Mouse (Mus musculus) G1E (cell line): Measurements from ENCODE around the gene Rps15. TPM values are rescaled to one million over a fixed set of nuclear protein-coding genes. Genes with fewer than 3 reads are reported as not detected.

Experiments used
- ATAC-seq: 2 replicates; pipeline ENCODE4 v1.8.0; 2016; ENCODE audit warnings: mild to moderate bottlenecking; ENCODE audit not compliant: insufficient number of reproducible peaks, poor library complexity, low FRiP score, severe bottlenecking; ENCODE audit errors: extremely low read depth
- DNase-seq: peaks from one replicate; pipeline ENCODE4 v3.0.0; 2012; ENCODE audit warnings: low spot score
- H3K27me3 ChIP-seq: 2 replicates; pipeline ENCODE4 v1.6.1; 2012; ENCODE audit warnings: mild to moderate bottlenecking, low read length, inconsistent platforms; ENCODE audit not compliant: insufficient read depth
- H3K36me3 ChIP-seq: replicated peaks from 2 replicates; pipeline ENCODE3; 2012; ENCODE audit warnings: mild to moderate bottlenecking, inconsistent platforms
- H3K4me1 ChIP-seq: 2 replicates; pipeline ENCODE4 v1.6.1; 2012; ENCODE audit warnings: low read depth, low read length, inconsistent platforms, mixed read lengths; ENCODE audit not compliant: insufficient read depth
- H3K4me3 ChIP-seq: 2 replicates; pipeline ENCODE4 v1.5.1; 2012; ENCODE audit warnings: low read depth, mild to moderate bottlenecking, inconsistent platforms, low read length, moderate library complexity, mixed read lengths
- H3K9me3 ChIP-seq: replicated peaks from 2 replicates; pipeline ENCODE4 v1.6.1; 2012; ENCODE audit warnings: inconsistent platforms
- CTCF ChIP-seq: IDR thresholded peaks from 2 replicates; pipeline ENCODE4 v1.5.1; 2012; ENCODE audit warnings: low read depth, low read length, inconsistent platforms, mixed read lengths
- GATA1 ChIP-seq: IDR thresholded peaks from 2 replicates; pipeline ENCODE4 v1.6.1; 2012; ENCODE audit warnings: borderline replicate concordance, low read length, inconsistent platforms, mixed read lengths
- GATA2 ChIP-seq: IDR thresholded peaks from 2 replicates; pipeline ENCODE4 v1.6.1; 2012; ENCODE audit warnings: low read depth, low read length, inconsistent platforms, borderline replicate concordance
- POLR2AphosphoS5 ChIP-seq: IDR thresholded peaks from 2 replicates; pipeline ENCODE4 v1.6.1; 2012; ENCODE audit warnings: low read depth, low read length, inconsistent platforms; ENCODE audit not compliant: insufficient replicate concordance
- TAL1 ChIP-seq: conservative IDR thresholded peaks from 2 replicates; pipeline ENCODE4 v1.6.1; 2012; ENCODE audit warnings: low read depth, low read length, inconsistent platforms, mixed read lengths
- polyA plus RNA-seq: library from polyadenylated mRNA; stranded (reverse); fragments of >175 nt; gene quantifications from 2 replicates; pipeline ENCODE4 v1.2.3, GENCODE M21; 2012
- total RNA-seq, 2 experiments: library from RNA; stranded (forward) in 1 of 2; stranded (reverse) in 1 of 2; fragments of 200-1000 nt in 1 of 2; fragments of >200 nt in 1 of 2; fragmentation: Nextera tagmentation in 1 of 2; gene quantifications; 2 replicates each; pipeline ENCODE4 v1.2.3; 2014 to 2017

Gene Rps15
- total and polyA plus RNA-seq, 3 experiments, result 3,110 to 11,583 (median 3,548) TPM

DNA sequence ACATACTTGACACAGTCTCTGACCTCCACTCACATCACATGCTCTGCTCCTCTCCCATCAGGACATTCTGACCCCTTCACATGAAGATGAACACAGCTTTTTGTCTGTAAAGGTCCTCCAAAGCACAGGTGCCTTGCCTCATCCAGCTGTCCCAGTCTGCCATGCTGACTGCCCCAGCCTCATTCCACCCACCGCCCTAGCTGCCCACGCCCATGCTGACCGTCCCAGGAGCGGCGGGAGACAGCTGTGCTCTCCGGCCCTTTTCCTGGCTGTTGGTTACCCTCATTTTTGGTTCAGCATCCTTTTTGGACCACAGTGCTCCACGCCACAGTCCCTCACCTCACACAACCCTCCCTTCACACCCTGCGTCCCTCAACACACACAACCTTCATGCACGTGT is 13.9 kb upstream of the Rps15 start:
- peaks cover 98% of the 10 kb centered on the region for H3K36me3 ChIP-seq
- ATAC-seq (no peak), DNase-seq (no peak)
- H3K9me3 ChIP-seq, result no peaks in the 10 kb centered on the region
- H3K4me1 ChIP-seq, result peaks cover 67% of the 10 kb centered on the region
- H3K4me3 ChIP-seq, result no peak overlapping the region
- TF ChIP-seq POLR2AphosphoS5 (no peak), TAL1 (no peak), GATA2 (no peak), GATA1 (no peak), CTCF (no peak)
- no peaks in the 10 kb centered on the region for H3K27me3 ChIP-seq

DNA sequence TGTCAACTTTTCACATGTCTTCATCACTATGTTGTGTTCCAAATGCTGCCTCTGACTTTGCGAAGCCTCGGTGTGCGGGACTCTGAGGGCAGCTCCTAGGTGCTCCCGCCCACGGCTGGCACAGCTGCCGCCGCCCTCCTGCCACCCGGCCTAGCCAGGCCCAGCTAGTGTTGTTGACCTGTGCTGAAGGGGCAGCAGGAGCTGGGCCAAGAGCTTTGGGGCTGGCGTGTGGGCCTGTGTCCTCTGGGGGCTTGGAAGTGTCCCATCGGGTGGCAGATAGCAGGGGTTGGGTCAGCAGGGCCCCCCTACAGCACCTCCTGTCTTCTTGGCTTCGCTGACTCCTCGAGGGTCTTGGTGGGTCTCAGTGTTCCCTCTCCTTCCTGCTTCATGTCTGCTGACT is 13.0 kb upstream of the Rps15 start:
- H3K4me1 ChIP-seq, result peaks cover 66% of the 10 kb centered on the region

DNA sequence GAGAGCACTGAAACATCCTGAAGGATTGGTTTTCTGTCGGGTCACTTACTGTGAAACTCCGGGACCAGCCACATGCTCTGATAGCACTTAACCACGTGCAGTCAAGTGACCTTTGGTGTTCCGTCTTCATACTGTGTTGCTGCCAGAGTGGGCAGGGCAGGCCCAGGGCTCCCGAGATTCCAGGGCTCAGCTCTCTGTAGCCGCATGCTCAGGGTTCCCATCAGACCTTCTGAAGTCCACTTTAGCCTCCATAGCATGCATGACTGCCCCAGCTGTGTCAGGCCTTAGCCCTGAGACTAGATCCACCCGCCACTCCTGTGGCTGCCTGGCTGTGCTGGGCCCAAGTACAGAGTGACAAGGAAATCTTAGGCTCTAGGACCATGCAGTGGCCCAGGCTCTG is 10.9 kb upstream of the Rps15 start:
- Histone ChIP-seq H3K27me3 (no peaks in the 10 kb centered on the region), H3K9me3 (no peaks in the 10 kb centered on the region), H3K4me1 (peaks cover 63% of the 10 kb centered on the region), H3K36me3 (peaks cover 98% of the 10 kb centered on the region), H3K4me3 (no peak overlapping the region)
- DNase-seq, result no peak
- ATAC-seq, result no peak
- no peak for TF ChIP-seq GATA2
- no peak for TF ChIP-seq TAL1
- no peak for TF ChIP-seq POLR2AphosphoS5
- no peak for TF ChIP-seq GATA1
- TF ChIP-seq CTCF, result no peak

More for the DNA sequence above, 13.0 kb upstream of the Rps15 start:
- Histone ChIP-seq H3K9me3 (no peaks in the 10 kb centered on the region), H3K27me3 (no peaks in the 10 kb centered on the region), H3K36me3 (peaks cover 98% of the 10 kb centered on the region), H3K4me3 (no peak overlapping the region)
- no peak for TF ChIP-seq TAL1
- TF ChIP-seq CTCF, result no peak
- TF ChIP-seq GATA1, result no peak
- TF ChIP-seq POLR2AphosphoS5, result no peak
- TF ChIP-seq GATA2, result no peak
- ATAC-seq, result no peak
- no peak for DNase-seq

DNA sequence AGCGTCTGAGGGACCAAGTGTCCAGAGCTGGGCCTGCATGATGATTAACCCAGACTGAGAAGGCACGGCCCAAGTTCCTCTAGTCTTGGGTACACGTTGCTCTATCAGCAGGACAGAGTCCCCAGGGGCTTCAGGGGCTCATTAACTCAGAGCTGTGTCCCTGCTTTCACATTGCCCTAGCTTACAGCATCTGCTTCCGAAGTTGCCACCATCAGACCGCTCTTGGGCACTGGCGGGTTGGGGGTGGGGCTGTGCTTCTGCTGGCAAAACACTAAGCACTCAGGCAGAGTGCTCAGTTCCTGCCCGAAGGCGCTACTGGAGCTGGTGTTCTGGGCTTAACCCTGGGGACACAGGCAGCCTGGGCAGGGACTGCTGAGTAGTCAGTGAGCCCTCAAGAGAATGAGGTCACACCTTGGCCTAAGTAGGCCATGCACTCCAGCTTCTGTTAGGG is 10.3 kb upstream of the Rps15 start:
- no peak for TF ChIP-seq GATA1
- no peak for TF ChIP-seq CTCF
- no peak for TF ChIP-seq POLR2AphosphoS5
- TF ChIP-seq GATA2, result no peak
- no peak for TF ChIP-seq TAL1
- DNase-seq, result no peak
- Histone ChIP-seq H3K4me1 (peaks cover 67% of the 10 kb centered on the region), H3K36me3 (peaks cover 99% of the 10 kb centered on the region), H3K4me3 (no peak overlapping the region), H3K9me3 (no peaks in the 10 kb centered on the region), H3K27me3 (no peaks in the 10 kb centered on the region)
- ATAC-seq, result no peak

DNA sequence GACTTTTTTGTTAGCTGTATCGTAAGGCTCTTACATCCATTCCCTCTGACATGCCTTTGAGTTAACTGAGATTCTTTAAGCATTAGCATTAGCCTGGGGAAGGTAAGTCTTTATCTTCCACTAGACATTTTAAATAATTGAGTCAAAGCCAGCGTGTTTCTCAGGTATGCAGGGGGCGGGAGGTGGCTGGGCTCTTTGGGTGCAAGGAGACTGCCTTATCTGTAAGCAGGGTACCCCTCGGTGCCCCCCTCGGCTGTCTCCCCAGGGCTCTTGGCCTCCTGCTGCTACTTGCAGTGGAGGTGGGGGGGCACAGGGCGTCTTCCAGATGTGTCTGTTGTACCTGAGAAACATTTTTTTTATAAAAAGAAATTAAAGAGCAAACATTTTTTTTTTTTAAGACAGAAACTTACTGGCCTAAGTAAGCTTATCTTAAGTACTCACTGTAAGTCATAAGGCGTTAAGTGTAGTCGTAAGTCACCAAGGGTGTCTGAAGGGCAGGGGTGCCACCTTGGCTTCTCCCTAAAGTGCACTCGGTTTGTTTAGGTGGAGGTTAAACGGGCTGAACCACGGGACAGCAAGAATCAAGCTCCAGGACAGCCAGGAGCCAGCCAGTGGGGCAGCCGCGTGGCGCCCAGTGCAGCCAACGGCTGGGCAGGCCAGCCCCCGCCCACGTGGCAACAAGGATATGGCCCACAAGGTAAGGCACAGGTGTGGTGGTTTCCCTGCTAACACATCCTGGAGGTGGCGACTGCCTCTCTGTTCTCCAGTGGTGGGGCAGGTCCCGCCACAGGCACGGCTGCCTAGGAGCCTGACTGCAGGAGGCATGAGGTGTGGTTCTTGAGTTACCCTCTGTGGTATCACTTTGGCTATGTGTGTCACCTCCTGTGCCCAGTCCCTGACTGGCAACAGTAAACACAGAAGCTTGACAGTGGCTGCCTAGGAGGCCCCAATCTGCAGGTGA is 9.5 kb upstream of the Rps15 start:
- ATAC-seq, result no peak
- Histone ChIP-seq H3K4me1 (peaks cover 71% of the 10 kb centered on the region), H3K4me3 (no peak overlapping the region)

DNA sequence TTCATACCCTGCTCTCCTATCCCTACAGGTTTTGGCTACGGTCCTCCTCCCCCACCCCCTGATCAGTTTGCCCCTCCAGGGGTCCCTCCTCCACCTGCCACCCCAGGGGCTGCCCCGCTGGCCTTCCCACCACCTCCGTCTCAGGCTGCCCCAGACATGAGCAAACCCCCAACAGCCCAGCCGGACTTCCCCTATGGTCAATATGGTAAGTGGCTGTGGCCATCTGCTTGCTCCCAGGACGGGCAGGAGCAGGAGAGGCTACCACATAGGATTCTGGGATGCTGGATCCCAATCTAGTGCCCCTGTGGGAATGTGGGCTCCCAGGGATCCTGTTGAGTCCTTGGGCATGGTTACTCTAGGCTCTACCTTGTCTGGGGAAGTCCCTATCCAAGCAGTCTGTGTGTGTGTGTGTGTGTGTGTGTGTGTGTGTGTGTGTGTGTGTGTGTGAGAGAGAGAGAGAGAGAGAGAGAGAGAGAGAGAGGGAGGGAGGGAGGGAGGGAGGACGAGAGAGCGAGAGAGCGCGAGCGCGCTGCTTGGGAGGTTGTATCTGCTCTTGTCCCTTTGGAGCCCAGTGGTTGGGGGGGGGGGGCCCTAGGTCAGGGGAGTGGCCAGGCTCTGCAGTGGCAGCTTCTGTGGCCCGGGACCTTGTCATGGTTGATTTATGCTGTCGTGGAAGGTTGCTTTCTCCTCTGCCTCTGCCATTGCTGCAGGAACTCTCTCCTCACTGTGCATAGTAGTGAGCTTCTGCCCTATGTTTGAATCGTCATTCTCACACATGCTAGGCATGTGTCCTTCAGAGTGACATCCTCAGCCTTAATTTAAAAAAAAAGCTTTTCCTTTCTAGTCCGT is 6.8 kb upstream of the Rps15 start:
- Histone ChIP-seq H3K4me3 (no peak overlapping the region), H3K36me3 (peaks cover 89% of the 10 kb centered on the region), H3K9me3 (no peaks in the 10 kb centered on the region), H3K27me3 (no peaks in the 10 kb centered on the region), H3K4me1 (peaks cover 61% of the 10 kb centered on the region)
- no peak for ATAC-seq
- DNase-seq, result no peak
- no peak for TF ChIP-seq TAL1
- no peak for TF ChIP-seq POLR2AphosphoS5
- TF ChIP-seq CTCF, result no peak
- no peak for TF ChIP-seq GATA1
- no peak for TF ChIP-seq GATA2

More for the DNA sequence above, 9.5 kb upstream of the Rps15 start:
- TF ChIP-seq POLR2AphosphoS5 (no peak), GATA2 (no peak), TAL1 (no peak), GATA1 (no peak), CTCF (no peak)
- DNase-seq, result no peak
- no peaks in the 10 kb centered on the region for H3K27me3 ChIP-seq
- H3K36me3 ChIP-seq, result peaks cover 99% of the 10 kb centered on the region
- H3K9me3 ChIP-seq, result no peaks in the 10 kb centered on the region
